Mouse (Mus musculus): Measurements from ENCODE around the gene Wdr38. TPM values are rescaled to one million over a fixed set of nuclear protein-coding genes. Genes with fewer than 3 reads are reported as not detected.
"Not testable (repeated sequence)": the region's sequence is repeated elsewhere in the genome, so short reads cannot be mapped to it uniquely, and the experiment has no call there.

The Wdr38 gene
- polyA plus RNA-seq, 1 experiment from 2014 or later: 1.1 TPM

- H3K27me3 ChIP-seq (ENCODE audit: insufficient read depth, low read length): no peaks in the 10 kb centered on the region
- TF ChIP-seq CTCF (IDR thresholded peaks at IDR 0.05; ENCODE audit: low read depth): no peak
- ATAC-seq (ENCODE audit: insufficient read depth) (no peak), DNase-seq (peak; percentile 59)
- H3K4me3 ChIP-seq (ENCODE audit: low read depth, low read length): peak overlapping the region; percentile 89
- peak overlapping the region; percentile 94 for H3K27ac ChIP-seq (ENCODE audit: low read depth)
- peak overlapping the region; percentile 85 for H3K9ac ChIP-seq
- no peaks in the 10 kb centered on the region for H3K9me3 ChIP-seq (ENCODE audit: low read depth, low read length)
- peaks cover 6% of the 10 kb centered on the region; the same call in 1 of the 2 replicates for H3K4me1 ChIP-seq (ENCODE audit: insufficient read depth)
- 17% methylated on average over 3 of the region's 3 CpGs for WGBS
- peak overlapping the region; percentile 81 for H3K4me2 ChIP-seq
- H3K36me3 ChIP-seq (ENCODE audit: insufficient read depth): peaks cover 30% of the 10 kb centered on the region
These were observed 11.7 kb downstream of the Wdr38 start for GRCm38 (mm10) chr2:39008954-39009365.

GRCm38 (mm10) chr2:39010144-39010543, 12.9 kb downstream of the Wdr38 start:
- H3K4me2 ChIP-seq; ATAC-seq (ENCODE audit: insufficient read depth); H3K4me3 ChIP-seq (ENCODE audit: low read depth, low read length); H3K27me3 ChIP-seq (ENCODE audit: insufficient read depth, low read length); DNase-seq; H3K4me1 ChIP-seq (ENCODE audit: insufficient read depth); H3K9me3 ChIP-seq (ENCODE audit: low read depth, low read length); H3K9ac ChIP-seq; H3K27ac ChIP-seq (ENCODE audit: low read depth): not testable (repeated sequence)
- H3K36me3 ChIP-seq (ENCODE audit: insufficient read depth): peaks cover 41% of the 10 kb centered on the region
- 93% methylated on average over 4 of the region's 5 CpGs for WGBS

GRCm38 (mm10) chr2:39011264-39011663, 14.0 kb downstream of the Wdr38 start:
- no peak for DNase-seq
- Histone ChIP-seq H3K4me2 (no peak overlapping the region), H3K9me3 (ENCODE audit: low read depth, low read length) (no peaks in the 10 kb centered on the region), H3K27ac (ENCODE audit: low read depth) (no peak overlapping the region), H3K36me3 (ENCODE audit: insufficient read depth) (peaks cover 52% of the 10 kb centered on the region), H3K9ac (no peak overlapping the region), H3K4me1 (ENCODE audit: insufficient read depth) (peaks cover under 1% of the 10 kb centered on the region; the same call in 1 of the 2 replicates), H3K4me3 (ENCODE audit: low read depth, low read length) (no peak overlapping the region), H3K27me3 (ENCODE audit: insufficient read depth, low read length) (no peaks in the 10 kb centered on the region)
- TF ChIP-seq CTCF (IDR thresholded peaks at IDR 0.05; ENCODE audit: low read depth): no peak
- no peak for ATAC-seq (ENCODE audit: insufficient read depth)

- ATAC-seq (ENCODE audit: insufficient read depth) (no peak), DNase-seq (no peak)
- Histone ChIP-seq H3K36me3 (ENCODE audit: insufficient read depth) (peaks cover 59% of the 10 kb centered on the region), H3K4me2 (no peak overlapping the region), H3K9me3 (ENCODE audit: low read depth, low read length) (no peaks in the 10 kb centered on the region), H3K4me1 (ENCODE audit: insufficient read depth) (no peaks in the 10 kb centered on the region; the same call in 1 of the 2 replicates), H3K9ac (no peak overlapping the region), H3K4me3 (ENCODE audit: low read depth, low read length) (no peak overlapping the region), H3K27me3 (ENCODE audit: insufficient read depth, low read length) (no peaks in the 10 kb centered on the region), H3K27ac (ENCODE audit: low read depth) (no peak overlapping the region)
- WGBS: 77% methylated on average over 3 of the region's 3 CpGs
- TF ChIP-seq CTCF (IDR thresholded peaks at IDR 0.05; ENCODE audit: low read depth): no peak
These were observed 14.7 kb downstream of the Wdr38 start for GRCm38 (mm10) chr2:39011971-39012370.

- Histone ChIP-seq H3K27ac (ENCODE audit: low read depth) (no peak overlapping the region), H3K9ac (no peak overlapping the region), H3K27me3 (ENCODE audit: insufficient read depth, low read length) (no peaks in the 10 kb centered on the region), H3K36me3 (ENCODE audit: insufficient read depth) (peaks cover 68% of the 10 kb centered on the region), H3K4me1 (ENCODE audit: insufficient read depth) (no peaks in the 10 kb centered on the region; the same call in 1 of the 2 replicates), H3K9me3 (ENCODE audit: low read depth, low read length) (no peaks in the 10 kb centered on the region), H3K4me3 (ENCODE audit: low read depth, low read length) (no peak overlapping the region), H3K4me2 (no peak overlapping the region)
- ATAC-seq (ENCODE audit: insufficient read depth) (no peak), DNase-seq (no peak)
- WGBS: 86% methylated on average over 7 of the region's 7 CpGs
- TF ChIP-seq CTCF (IDR thresholded peaks at IDR 0.05; ENCODE audit: low read depth): no peak
These were observed 15.5 kb downstream of the Wdr38 start for GRCm38 (mm10) chr2:39012768-39013279.

GRCm38 (mm10) chr2:39016581-39016980, 19.3 kb downstream of the Wdr38 start:
- H3K36me3 ChIP-seq (ENCODE audit: insufficient read depth): peaks cover 87% of the 10 kb centered on the region
- H3K9me3 ChIP-seq (ENCODE audit: low read depth, low read length): no peaks in the 10 kb centered on the region
- H3K27me3 ChIP-seq (ENCODE audit: insufficient read depth, low read length): no peaks in the 10 kb centered on the region
- no peaks in the 10 kb centered on the region for H3K4me1 ChIP-seq (ENCODE audit: insufficient read depth)
- H3K4me2 ChIP-seq: no peak overlapping the region
- no peak overlapping the region for H3K27ac ChIP-seq (ENCODE audit: low read depth)
- no peak for DNase-seq
- no peak overlapping the region for H3K9ac ChIP-seq
- no peak for ATAC-seq (ENCODE audit: insufficient read depth)
- H3K4me3 ChIP-seq (ENCODE audit: low read depth, low read length): no peak overlapping the region
- TF ChIP-seq CTCF (IDR thresholded peaks at IDR 0.05; ENCODE audit: low read depth): no peak
- 68% methylated on average over 3 of the region's 3 CpGs for WGBS

GRCm38 (mm10) chr2:39020004-39020403, 22.7 kb downstream of the Wdr38 start:
- Histone ChIP-seq H3K9ac (no peak overlapping the region), H3K36me3 (ENCODE audit: insufficient read depth) (peaks cover 83% of the 10 kb centered on the region), H3K4me3 (ENCODE audit: low read depth, low read length) (no peak overlapping the region), H3K27me3 (ENCODE audit: insufficient read depth, low read length) (no peaks in the 10 kb centered on the region), H3K9me3 (ENCODE audit: low read depth, low read length) (no peaks in the 10 kb centered on the region), H3K4me2 (no peak overlapping the region), H3K27ac (ENCODE audit: low read depth) (no peak overlapping the region), H3K4me1 (ENCODE audit: insufficient read depth) (no peaks in the 10 kb centered on the region)
- no peak for TF ChIP-seq CTCF (IDR thresholded peaks at IDR 0.05; ENCODE audit: low read depth)
- 77% methylated on average over 1 of the region's 1 CpGs for WGBS
- ATAC-seq (ENCODE audit: insufficient read depth) (no peak), DNase-seq (no peak)

GRCm38 (mm10) chr2:39031611-39032010, 34.3 kb downstream of the Wdr38 start:
- Histone ChIP-seq H3K27ac (ENCODE audit: low read depth) (no peak overlapping the region), H3K36me3 (ENCODE audit: insufficient read depth) (peaks cover 75% of the 10 kb centered on the region), H3K4me3 (ENCODE audit: low read depth, low read length) (no peak overlapping the region), H3K9me3 (ENCODE audit: low read depth, low read length) (no peaks in the 10 kb centered on the region), H3K9ac (no peak overlapping the region), H3K4me1 (ENCODE audit: insufficient read depth) (no peaks in the 10 kb centered on the region), H3K4me2 (no peak overlapping the region), H3K27me3 (ENCODE audit: insufficient read depth, low read length) (no peaks in the 10 kb centered on the region)
- no peak for DNase-seq
- WGBS: 96% methylated on average over 1 of the region's 1 CpGs
- TF ChIP-seq CTCF (IDR thresholded peaks at IDR 0.05; ENCODE audit: low read depth): no peak
- ATAC-seq (ENCODE audit: insufficient read depth): no peak

Data from lung, embryonic 14.5 days (tissue).